Mouse (Mus musculus) kidney, postnatal 0 days (tissue): ENCODE measurements around the gene Mia2. TPM values are rescaled to one million over a fixed set of nuclear protein-coding genes. Genes with fewer than 3 reads are reported as not detected.

Experiments used
- ATAC-seq: fragments of 200-750 bp; cut with Nextera tagmentation; replicated peaks from 2 replicates; pipeline ENCODE4 v1.8.0; 2017; ENCODE audit warnings: low read depth, moderate number of reproducible peaks, moderate TSS enrichment, moderate library complexity; ENCODE audit not compliant: low FRiP score
- DNase-seq: peaks from one replicate; pipeline ENCODE4 v3.0.0-alpha.2; 2016; ENCODE audit warnings: low spot score
- H3K27ac ChIP-seq: fragments of 300-500 bp; sonication (generic); 2 replicates; pipeline ENCODE4 v1.5.1; 2014; ENCODE audit warnings: mild to moderate bottlenecking
- H3K27me3 ChIP-seq: fragments of 300-500 bp; sonication (generic); 2 replicates; pipeline ENCODE4 v1.6.1; 2014; ENCODE audit warnings: low read length, mixed read lengths; ENCODE audit not compliant: insufficient read depth
- H3K36me3 ChIP-seq: fragments of 300-500 bp; sonication (generic); 2 replicates; pipeline ENCODE4 v1.6.1; 2014; ENCODE audit warnings: low read length, mixed read lengths; ENCODE audit not compliant: insufficient read depth
- H3K4me1 ChIP-seq: fragments of 300-500 bp; sonication (generic); replicated peaks from 2 replicates; pipeline ENCODE4 v1.6.1; 2014; ENCODE audit warnings: antibody characterized with exemption, low read length, mixed read lengths; ENCODE audit not compliant: insufficient read depth
- H3K4me2 ChIP-seq: fragments of 300-500 bp; sonication (generic); 2 replicates; pipeline ENCODE4 v1.6.1; 2014; ENCODE audit warnings: mild to moderate bottlenecking, low read length, moderate library complexity, mixed read lengths
- H3K4me3 ChIP-seq: fragments of 300-500 bp; sonication (generic); replicated peaks from 2 replicates; pipeline ENCODE4 v1.5.1; 2014; ENCODE audit warnings: low read depth, low read length
- H3K9ac ChIP-seq: fragments of 300-500 bp; sonication (generic); 2 replicates; pipeline ENCODE4 v1.6.1; 2014; ENCODE audit warnings: low read depth, low read length
- H3K9me3 ChIP-seq: fragments of 300-500 bp; sonication (generic); replicated peaks from 2 replicates; pipeline ENCODE4 v1.6.1; 2016; ENCODE audit warnings: low read length, inconsistent platforms, mixed read lengths
- CTCF ChIP-seq: IDR thresholded peaks from 2 replicates; pipeline ENCODE4 v1.5.1; 2016; ENCODE audit warnings: antibody characterized with exemption, low read depth, mild to moderate bottlenecking, moderate library complexity
- WGBS: fragments of 180-500 bp; shearing (Covaris S2); extraction: QIAGEN DNeasy Blood & Tissue Kit; methylation state at CpG from one replicate; pipeline ENCODE4 v1.1.7; 2014; 5-methylcytosine and 5-hydroxymethylcytosine counted together
- polyA plus RNA-seq: library from polyadenylated mRNA; unstranded; fragments of >200 nt; fragmentation: Nextera tagmentation; extraction: Ambion mirVana; gene quantifications from 2 replicates; pipeline ENCODE4 v1.2.1, GENCODE M21; 2015

The Mia2 gene
- polyA plus RNA-seq, 1 experiment from 2014 or later: 91.6 TPM

DNA sequence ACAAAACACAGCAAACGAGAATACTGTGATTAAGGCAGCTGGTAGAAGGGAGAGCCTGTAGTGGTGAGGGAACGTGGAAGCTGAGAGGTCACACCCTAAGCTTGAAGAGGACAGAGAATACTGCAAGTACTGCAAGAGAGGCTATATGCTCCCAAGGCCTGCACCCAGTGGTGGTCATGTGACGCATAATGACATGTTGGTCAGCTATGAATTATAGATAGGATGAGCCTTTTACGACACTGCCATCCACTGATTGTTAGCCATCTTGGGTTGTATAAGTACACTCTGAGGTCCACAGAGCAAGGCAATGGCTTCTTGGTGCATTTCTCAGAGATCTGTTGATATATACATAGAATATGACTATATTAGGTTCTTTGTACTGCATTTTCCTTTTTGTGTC lies 71.0 kb downstream of the Mia2 start:
- Histone ChIP-seq H3K9me3 (no peaks in the 10 kb centered on the region), H3K27ac (no peak overlapping the region), H3K27me3 (no peaks in the 10 kb centered on the region), H3K4me1 (no peaks in the 10 kb centered on the region), H3K36me3 (peaks cover 46% of the 10 kb centered on the region), H3K9ac (no peak overlapping the region), H3K4me3 (no peak overlapping the region), H3K4me2 (no peak overlapping the region)
- no peak for DNase-seq
- 91% methylated on average over 4 of the region's 4 CpGs for WGBS
- TF ChIP-seq CTCF: no peak
- no peak for ATAC-seq

DNA sequence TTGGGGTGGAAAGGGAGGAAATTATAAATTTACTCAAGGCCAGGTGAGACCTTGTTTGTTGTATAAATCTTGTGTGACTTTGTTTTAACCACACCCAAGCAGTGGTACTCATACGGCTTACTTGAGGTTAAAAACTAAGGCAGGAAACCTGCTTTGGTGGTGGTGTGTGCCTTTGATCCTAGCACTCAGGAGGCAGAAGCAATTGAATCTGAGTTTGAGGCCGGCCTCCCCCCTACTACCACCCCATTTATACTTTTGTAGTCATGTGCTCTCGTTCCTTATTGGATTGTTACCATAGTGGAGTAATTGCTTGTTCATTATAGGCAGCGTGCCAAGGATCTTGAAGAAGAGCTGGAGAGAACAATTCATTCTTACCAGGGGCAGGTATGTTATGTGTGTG lies 74.3 kb downstream of the Mia2 start:
- no peak overlapping the region for H3K9ac ChIP-seq
- TF ChIP-seq CTCF: no peak
- no peaks in the 10 kb centered on the region for H3K9me3 ChIP-seq
- WGBS: 93% methylated on average over 4 of the region's 4 CpGs
- peaks cover 37% of the 10 kb centered on the region for H3K36me3 ChIP-seq
- H3K27ac ChIP-seq: no peak overlapping the region
- no peak overlapping the region for H3K4me3 ChIP-seq
- H3K4me2 ChIP-seq: no peak overlapping the region
- ATAC-seq (no peak), DNase-seq (no peak)
- H3K27me3 ChIP-seq: no peaks in the 10 kb centered on the region
- H3K4me1 ChIP-seq: no peaks in the 10 kb centered on the region

GRCm38 (mm10) chr12:59177814-59178213 lies 82.2 kb downstream of the Mia2 start:
- 96% methylated on average over 3 of the region's 3 CpGs for WGBS
- no peaks in the 10 kb centered on the region for H3K27me3 ChIP-seq
- no peak overlapping the region for H3K9ac ChIP-seq
- H3K36me3 ChIP-seq: peaks cover 59% of the 10 kb centered on the region
- no peak for TF ChIP-seq CTCF
- H3K4me2 ChIP-seq: no peak overlapping the region
- no peak for DNase-seq
- no peaks in the 10 kb centered on the region for H3K4me1 ChIP-seq
- ATAC-seq: no peak
- H3K4me3 ChIP-seq: no peak overlapping the region
- H3K27ac ChIP-seq: no peak overlapping the region
- no peaks in the 10 kb centered on the region for H3K9me3 ChIP-seq

DNA sequence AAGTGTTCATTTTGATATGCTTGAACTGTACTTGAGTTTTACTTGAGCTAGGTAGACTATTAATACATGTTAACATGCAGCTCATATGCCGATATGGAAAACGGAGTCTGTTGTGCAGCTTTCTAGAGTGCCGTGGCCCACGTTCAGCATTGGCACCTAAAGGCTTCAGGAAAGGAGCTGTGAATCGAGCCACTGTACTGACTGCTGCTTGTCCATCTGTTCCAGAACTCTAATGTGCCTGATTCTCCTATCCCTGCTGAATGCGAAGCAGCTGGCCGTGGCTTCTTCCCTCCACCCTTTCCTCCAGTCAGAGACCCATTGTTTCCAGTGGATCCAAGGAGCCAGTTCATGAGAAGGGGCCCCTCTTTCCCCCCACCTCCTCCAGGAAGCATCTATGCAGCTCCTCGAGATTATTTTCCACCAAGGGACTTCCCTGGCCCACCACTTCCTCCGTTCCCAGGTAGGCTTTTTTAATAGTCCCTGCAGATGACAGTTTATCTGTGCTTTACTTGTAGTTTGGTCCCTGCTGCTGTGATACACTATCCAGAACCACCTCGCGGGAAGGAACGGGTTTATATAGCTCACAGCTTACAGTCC lies 92.6 kb downstream of the Mia2 start:
- Histone ChIP-seq H3K4me3 (no peak overlapping the region), H3K4me2 (no peak overlapping the region), H3K4me1 (no peaks in the 10 kb centered on the region), H3K27me3 (no peaks in the 10 kb centered on the region), H3K9me3 (no peaks in the 10 kb centered on the region), H3K27ac (no peak overlapping the region), H3K36me3 (peaks cover 45% of the 10 kb centered on the region), H3K9ac (no peak overlapping the region)
- ATAC-seq: no peak
- no peak for TF ChIP-seq CTCF
- no peak for DNase-seq
- 86% methylated on average over 12 of the region's 12 CpGs for WGBS

GRCm38 (mm10) chr12:59193637-59194036 lies 98.0 kb downstream of the Mia2 start:
- WGBS: 73% methylated on average over 3 of the region's 3 CpGs

DNA sequence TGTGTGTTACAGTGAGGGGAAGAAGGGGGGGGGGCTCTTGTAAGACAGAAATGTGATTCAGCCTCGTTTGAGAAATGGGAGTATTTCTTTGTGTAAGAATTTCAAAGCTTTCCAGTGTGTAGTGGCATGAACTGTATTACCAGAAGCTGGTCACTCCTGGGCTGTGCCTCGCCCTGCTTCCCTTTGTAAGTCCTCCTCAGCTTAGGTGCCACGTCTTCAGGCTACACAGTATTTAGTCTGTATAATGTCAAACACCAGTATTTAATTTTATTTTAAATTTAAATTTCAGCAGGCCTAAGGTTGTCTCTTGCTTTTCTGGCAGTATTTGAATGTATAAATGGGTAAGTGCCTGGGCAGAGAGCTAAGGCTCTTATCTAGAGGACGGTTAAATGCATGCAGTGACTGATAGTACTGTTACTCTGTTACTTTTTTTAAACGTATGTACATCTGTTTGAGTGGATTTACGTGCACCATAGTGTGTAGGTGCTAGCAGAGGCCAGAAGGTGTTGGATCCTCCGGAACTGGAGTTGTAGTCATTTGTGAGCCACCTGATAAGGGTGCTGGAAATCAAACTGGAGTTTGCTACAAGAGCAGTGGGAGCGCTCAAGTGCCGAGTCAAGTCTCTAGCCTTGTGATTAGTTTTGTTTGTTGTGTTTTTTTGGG lies 98.9 kb downstream of the Mia2 start:
- Histone ChIP-seq H3K9ac (no peak overlapping the region), H3K27me3 (no peaks in the 10 kb centered on the region), H3K27ac (no peak overlapping the region), H3K4me3 (no peak overlapping the region), H3K36me3 (peaks cover 17% of the 10 kb centered on the region), H3K4me1 (no peaks in the 10 kb centered on the region), H3K9me3 (no peaks in the 10 kb centered on the region), H3K4me2 (no peak overlapping the region)
- TF ChIP-seq CTCF: no peak
- ATAC-seq (no peak), DNase-seq (no peak)
- WGBS: 76% methylated on average over 9 of the region's 9 CpGs

More at GRCm38 (mm10) chr12:59193637-59194036, 98.0 kb downstream of the Mia2 start:
- ATAC-seq: no peak
- Histone ChIP-seq H3K4me1 (no peaks in the 10 kb centered on the region), H3K9ac (no peak overlapping the region), H3K27me3 (no peaks in the 10 kb centered on the region), H3K27ac (no peak overlapping the region), H3K9me3 (no peaks in the 10 kb centered on the region), H3K4me3 (no peak overlapping the region), H3K4me2 (no peak overlapping the region), H3K36me3 (peaks cover 16% of the 10 kb centered on the region; the same call in 1 of the 2 replicates)
- no peak for TF ChIP-seq CTCF
- DNase-seq: no peak
